Mouse (Mus musculus): ENCODE data around the gene Cdca8. TPM values are rescaled to one million over a fixed set of nuclear protein-coding genes. Genes with fewer than 3 reads are reported as not detected.
A peak's percentile ranks its signal among the peaks of the same experiment; 100 is the strongest.

The Cdca8 gene
- total RNA-seq, 2 experiments from 2014 or later = 84.8 to 121 TPM

GRCm38 (mm10) chr4:124888702-124889101, 50.4 kb downstream of the Cdca8 start:
- ATAC-seq (replicated peaks; ENCODE audit: low FRiP score, low TSS enrichment, poor library complexity, severe bottlenecking) = no peak

GRCm38 (mm10) chr4:124882151-124882729, 56.9 kb downstream of the Cdca8 start:
- peak; percentile 60 for ATAC-seq (replicated peaks; ENCODE audit: low FRiP score, low TSS enrichment, poor library complexity, severe bottlenecking)

- ATAC-seq (replicated peaks; ENCODE audit: low FRiP score, low TSS enrichment, poor library complexity, severe bottlenecking) = no peak
Observed at GRCm38 (mm10) chr4:124881341-124881908, 57.7 kb downstream of the Cdca8 start.

GRCm38 (mm10) chr4:124880599-124880998, 58.5 kb downstream of the Cdca8 start, which contains the start of gene Epha10:
Gene Epha10, plus strand, starts transcription at chr4:124880899.
- no peak for ATAC-seq (replicated peaks; ENCODE audit: low FRiP score, low TSS enrichment, poor library complexity, severe bottlenecking)

- ATAC-seq (replicated peaks; ENCODE audit: low FRiP score, low TSS enrichment, poor library complexity, severe bottlenecking) = no peak
Observed at GRCm38 (mm10) chr4:124872719-124873118, 66.4 kb downstream of the Cdca8 start.

Other genes with a start within 250 kb of the Cdca8 start
- 54.9 and 55.0 TPM in 2 replicates for gene Utp11, start 245.7 kb downstream of the Cdca8 start, total RNA-seq (2014; fragmentation: Nextera tagmentation)
- 101 and 103 TPM in 2 replicates for gene Utp11, start 245.7 kb downstream of the Cdca8 start, total RNA-seq (2017)
- gene Fhl3, start 238.6 kb downstream of the Cdca8 start, total RNA-seq (2014; fragmentation: Nextera tagmentation) = 3.3 and 5.3 TPM in 2 replicates
- 0.42 and 4.1 TPM in 2 replicates for gene Fhl3, start 238.6 kb downstream of the Cdca8 start, total RNA-seq (2017)
- gene Sf3a3, start 224.5 kb downstream of the Cdca8 start, total RNA-seq (2014; fragmentation: Nextera tagmentation) = 99.2 and 101 TPM in 2 replicates
- gene Sf3a3, start 224.5 kb downstream of the Cdca8 start, total RNA-seq (2017) = 208 and 222 TPM in 2 replicates
- gene Inpp5b, start 197.5 kb downstream of the Cdca8 start, total RNA-seq (2014; fragmentation: Nextera tagmentation) = 77.5 and 89.7 TPM in 2 replicates
- gene Inpp5b, start 197.5 kb downstream of the Cdca8 start, total RNA-seq (2017) = 43.6 and 56.5 TPM in 2 replicates
- 38.3 and 50.7 TPM in 2 replicates for gene Mtf1, start 137.2 kb downstream of the Cdca8 start, total RNA-seq (2014; fragmentation: Nextera tagmentation)
- gene Mtf1, start 137.2 kb downstream of the Cdca8 start, total RNA-seq (2017) = 35.2 and 44.4 TPM in 2 replicates
- 32.1 and 62.2 TPM in 2 replicates for gene Yrdc, start 88.6 kb downstream of the Cdca8 start, total RNA-seq (2014; fragmentation: Nextera tagmentation)
- gene Yrdc, start 88.6 kb downstream of the Cdca8 start, total RNA-seq (2017) = 15.5 and 30.5 TPM in 2 replicates
- 11.8 and 14.4 TPM in 2 replicates for gene 1110065P20Rik, start 88.1 kb downstream of the Cdca8 start, total RNA-seq (2014; fragmentation: Nextera tagmentation)
- 1.5 and 4.2 TPM in 2 replicates for gene 1110065P20Rik, start 88.1 kb downstream of the Cdca8 start, total RNA-seq (2017)
- not detected in 2 replicates for gene Maneal, start 77.1 kb downstream of the Cdca8 start, total RNA-seq (2014; fragmentation: Nextera tagmentation)
- 0.19 TPM in 1 of 2 replicates, not detected in the other for gene Maneal, start 77.1 kb downstream of the Cdca8 start, total RNA-seq (2017)
- not detected in 2 replicates for gene Epha10, start 58.4 kb downstream of the Cdca8 start, total RNA-seq (2014; fragmentation: Nextera tagmentation)
- not detected in 2 replicates for gene Epha10, start 58.4 kb downstream of the Cdca8 start, total RNA-seq (2017)
- gene 9930104L06Rik, start 2.3 kb downstream of the Cdca8 start, total RNA-seq (2014; fragmentation: Nextera tagmentation) = 15.7 and 24.8 TPM in 2 replicates
- 10.1 and 19.5 TPM in 2 replicates for gene 9930104L06Rik, start 2.3 kb downstream of the Cdca8 start, total RNA-seq (2017)
- gene Rspo1, start 47.1 kb upstream of the Cdca8 start, total RNA-seq (2014; fragmentation: Nextera tagmentation) = not detected in 2 replicates
- not detected in 2 replicates for gene Rspo1, start 47.1 kb upstream of the Cdca8 start, total RNA-seq (2017)
- 98.8 and 99.5 TPM in 2 replicates for gene Gnl2, start 77.3 kb upstream of the Cdca8 start, total RNA-seq (2014; fragmentation: Nextera tagmentation)
- 228 and 279 TPM in 2 replicates for gene Gnl2, start 77.3 kb upstream of the Cdca8 start, total RNA-seq (2017)
- not detected in 2 replicates for gene Dnali1, start 126.4 kb upstream of the Cdca8 start, total RNA-seq (2014; fragmentation: Nextera tagmentation)
- not detected in 2 replicates for gene Dnali1, start 126.4 kb upstream of the Cdca8 start, total RNA-seq (2017)
- gene Snip1, start 127.4 kb upstream of the Cdca8 start, total RNA-seq (2014; fragmentation: Nextera tagmentation) = 25.4 and 26.1 TPM in 2 replicates
- 32.2 and 33.6 TPM in 2 replicates for gene Snip1, start 127.4 kb upstream of the Cdca8 start, total RNA-seq (2017)
- 31.2 and 52.8 TPM in 2 replicates for gene Meaf6, start 145.8 kb upstream of the Cdca8 start, total RNA-seq (2014; fragmentation: Nextera tagmentation)
- 34.5 and 49.7 TPM in 2 replicates for gene Meaf6, start 145.8 kb upstream of the Cdca8 start, total RNA-seq (2017)
- 3.8 and 4.7 TPM in 2 replicates for gene Zc3h12a, start 188.5 kb upstream of the Cdca8 start, total RNA-seq (2014; fragmentation: Nextera tagmentation)
- 2.7 and 5.6 TPM in 2 replicates for gene Zc3h12a, start 188.5 kb upstream of the Cdca8 start, total RNA-seq (2017)